Mouse (Mus musculus) cerebellum, postnatal 10 days (tissue): ENCODE results near the gene Xylt1.
A peak's percentile ranks its signal among the peaks of the same experiment; 100 is the strongest.

ENCODE experiments used
- DNase-seq, 2 experiments: peaks; one replicate each; pipeline ENCODE4 v3.0.0; 2021; ENCODE audit warnings: mixed read lengths in 2 of 2

Gene Xylt1

DNA sequence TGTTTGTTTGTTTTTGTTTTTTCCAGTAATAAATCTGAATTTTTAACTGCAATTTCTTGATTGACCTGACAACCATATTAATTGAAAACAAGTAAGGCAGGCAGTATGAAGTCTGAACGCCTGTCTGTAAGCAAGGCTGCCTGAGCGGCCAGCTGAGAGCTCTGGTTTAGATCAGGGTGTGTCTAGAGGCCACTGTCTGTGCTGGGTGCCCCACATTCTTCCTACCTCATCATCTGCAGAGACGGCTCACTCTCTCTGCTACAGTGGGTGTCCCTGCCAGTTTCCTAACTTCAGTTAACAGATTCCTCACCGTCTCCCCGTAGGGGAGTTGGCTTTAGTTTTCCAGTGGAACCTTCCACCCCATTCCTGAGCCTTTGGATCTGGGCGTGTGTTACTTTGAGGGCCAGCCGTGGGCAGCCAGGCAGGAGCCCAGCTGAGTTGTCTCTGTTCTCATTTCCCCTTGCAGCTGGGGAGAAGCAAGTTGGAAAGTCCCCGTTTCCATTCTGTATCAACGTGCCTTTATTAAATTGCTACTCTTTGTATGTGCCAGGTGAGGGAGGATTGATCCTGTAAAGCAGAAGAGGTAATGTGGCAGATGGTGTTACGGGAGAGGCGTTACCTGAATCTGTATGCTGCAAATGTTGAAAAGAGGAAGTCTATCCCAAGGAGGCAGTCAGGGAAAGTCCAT lies 187.0 kb downstream of the Xylt1 start:
- no peak for DNase-seq

DNA sequence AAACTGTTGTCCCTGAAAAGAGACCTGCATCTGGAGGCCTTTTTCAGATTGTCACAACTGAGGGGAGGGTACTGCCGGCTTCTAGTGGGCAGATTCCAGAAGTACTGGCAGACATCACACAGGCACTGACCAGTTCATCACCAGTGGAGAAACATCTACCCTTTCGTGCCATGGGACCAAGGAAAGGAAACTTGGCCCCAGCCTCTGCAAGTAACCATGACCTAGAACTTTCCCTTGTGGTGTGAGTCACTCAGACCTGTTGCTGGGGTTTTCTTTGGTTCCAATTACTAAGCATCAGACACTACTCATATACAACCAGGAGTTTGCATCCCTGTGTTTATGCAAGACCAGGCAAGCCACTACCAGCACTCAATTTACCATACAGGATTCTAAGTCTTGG lies 190.4 kb downstream of the Xylt1 start:
- no peak for DNase-seq

DNA sequence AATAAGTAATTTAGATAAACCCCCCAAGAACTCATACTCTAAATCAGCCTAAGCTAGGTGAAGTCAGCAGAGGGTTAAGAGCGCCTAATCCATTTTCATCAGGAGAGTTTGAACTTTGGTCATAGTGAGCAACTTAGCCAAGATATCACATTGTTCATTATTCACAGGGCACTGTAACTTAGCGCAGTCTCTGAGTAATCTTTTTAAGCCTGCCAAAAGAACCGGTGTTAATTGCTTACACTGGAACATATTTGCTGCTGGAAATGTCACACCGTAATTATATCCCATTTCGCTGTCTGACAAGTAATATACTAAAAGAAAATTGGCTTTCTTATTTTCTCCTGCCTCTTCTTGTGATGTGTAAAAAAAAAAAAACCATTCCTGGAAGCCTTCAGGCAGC lies 190.9 kb downstream of the Xylt1 start:
- DNase-seq = no peak

DNA sequence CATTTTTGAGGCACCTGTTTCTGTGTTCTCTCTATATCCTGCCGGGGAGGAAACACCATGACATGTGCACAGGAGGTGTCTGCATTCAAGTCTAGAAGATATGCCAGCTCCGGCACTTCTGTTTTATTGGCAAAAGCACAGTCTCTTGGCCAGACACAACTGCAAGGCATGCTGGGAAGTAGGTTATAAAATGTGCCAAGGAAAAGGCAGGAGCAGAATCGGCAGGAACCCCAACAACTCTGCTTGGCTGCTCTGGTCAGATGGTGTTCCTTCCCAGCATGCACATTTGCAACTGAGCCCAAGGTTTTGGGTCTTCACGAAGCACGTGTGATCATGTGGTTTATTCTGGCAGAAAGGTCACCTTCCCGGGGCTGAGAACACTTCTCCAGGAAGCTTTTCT lies 192.4 kb downstream of the Xylt1 start:
- DNase-seq = peak; percentile 80 to 85

DNA sequence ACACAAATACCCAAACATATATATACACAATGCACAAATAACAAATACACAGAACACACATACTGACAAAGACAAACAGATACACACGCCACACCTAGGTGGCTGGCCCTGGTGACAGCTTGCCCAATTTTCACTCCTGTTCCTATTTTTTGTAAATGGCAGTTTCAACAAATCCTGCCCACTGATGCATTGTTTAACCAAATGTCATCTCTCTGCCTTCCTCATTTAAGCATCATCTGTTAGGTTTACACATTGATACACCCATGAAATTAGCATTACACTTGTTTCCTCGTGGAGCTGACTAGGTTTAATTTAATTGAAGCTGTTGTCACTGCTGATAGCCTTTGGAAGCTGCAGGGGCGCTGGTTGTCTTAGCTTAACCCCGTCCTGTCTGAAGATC lies 194.6 kb downstream of the Xylt1 start:
- DNase-seq = no peak

- DNase-seq = no peak
These were observed 196.3 kb downstream of the Xylt1 start for GRCm38 (mm10) chr7:117577035-117577434.

- peak; percentile 45 to 57 for DNase-seq
These were observed 204.4 kb downstream of the Xylt1 start for GRCm38 (mm10) chr7:117585164-117585563.

- no peak for DNase-seq
These were observed 206.0 kb downstream of the Xylt1 start for GRCm38 (mm10) chr7:117586811-117587210.

- peak in 1 of 2 experiments; percentile 29 for DNase-seq
These were observed 206.6 kb downstream of the Xylt1 start for GRCm38 (mm10) chr7:117587234-117587929.

DNA sequence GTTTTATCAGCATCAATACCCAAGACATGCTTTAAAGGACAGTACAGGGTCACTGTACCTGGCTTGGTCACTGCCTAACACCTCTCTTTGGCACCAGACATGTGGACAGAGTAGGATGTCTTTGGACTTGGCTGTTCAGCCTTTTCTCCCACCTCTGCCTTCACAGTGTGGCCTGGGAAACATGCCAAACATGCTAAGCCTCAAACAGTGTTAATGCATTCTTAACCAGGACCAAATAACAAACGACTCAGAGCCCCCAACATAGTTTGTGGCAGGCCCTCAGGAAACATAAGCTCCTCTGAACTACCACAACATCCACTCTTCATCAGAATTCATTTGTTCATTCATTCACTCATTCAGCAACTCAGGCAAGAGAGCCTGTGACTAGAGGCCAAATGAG lies 207.6 kb downstream of the Xylt1 start:
- DNase-seq = peak; percentile 53 to 63

DNA sequence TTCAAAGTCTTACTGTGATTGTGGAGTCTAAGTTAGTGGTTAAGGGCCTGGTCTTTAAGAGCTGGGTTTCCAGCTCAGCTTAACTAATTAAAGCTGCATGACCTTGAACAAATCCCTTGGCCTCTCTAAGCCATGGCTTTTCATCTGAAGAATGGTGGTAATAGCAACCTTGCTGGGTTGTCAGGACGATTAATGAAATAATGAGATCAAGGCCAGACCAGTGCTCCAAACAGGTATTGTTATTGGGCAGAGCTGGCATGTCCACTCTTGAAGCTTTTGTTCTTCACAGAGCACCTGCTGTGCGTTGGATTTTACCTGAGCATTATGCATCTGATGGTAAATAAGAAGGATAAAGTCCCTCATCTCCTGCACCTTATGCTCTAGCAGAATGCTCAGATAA lies 208.6 kb downstream of the Xylt1 start:
- DNase-seq = no peak

- DNase-seq = no peak
These were observed 209.0 kb downstream of the Xylt1 start for GRCm38 (mm10) chr7:117589820-117590219.

DNA sequence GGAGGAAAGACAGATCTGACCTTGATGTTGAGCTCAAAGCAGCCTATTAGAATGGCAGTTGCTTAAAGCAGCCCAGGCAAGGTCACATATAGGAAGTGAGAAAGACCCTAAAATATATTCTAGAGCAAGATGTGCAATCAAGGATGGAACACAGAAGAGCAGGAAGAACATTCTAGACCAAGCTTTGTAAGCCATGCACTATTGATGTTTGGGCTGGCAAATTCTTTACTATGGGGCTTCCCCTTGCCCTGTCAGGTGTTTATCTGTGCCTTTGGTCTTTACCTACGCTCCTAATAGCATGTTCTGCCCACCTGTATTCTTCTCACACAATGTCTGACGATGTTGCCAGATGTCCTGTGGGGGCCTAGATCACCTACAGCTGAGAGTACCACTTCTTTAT lies 213.4 kb downstream of the Xylt1 start:
- DNase-seq = no peak

DNA sequence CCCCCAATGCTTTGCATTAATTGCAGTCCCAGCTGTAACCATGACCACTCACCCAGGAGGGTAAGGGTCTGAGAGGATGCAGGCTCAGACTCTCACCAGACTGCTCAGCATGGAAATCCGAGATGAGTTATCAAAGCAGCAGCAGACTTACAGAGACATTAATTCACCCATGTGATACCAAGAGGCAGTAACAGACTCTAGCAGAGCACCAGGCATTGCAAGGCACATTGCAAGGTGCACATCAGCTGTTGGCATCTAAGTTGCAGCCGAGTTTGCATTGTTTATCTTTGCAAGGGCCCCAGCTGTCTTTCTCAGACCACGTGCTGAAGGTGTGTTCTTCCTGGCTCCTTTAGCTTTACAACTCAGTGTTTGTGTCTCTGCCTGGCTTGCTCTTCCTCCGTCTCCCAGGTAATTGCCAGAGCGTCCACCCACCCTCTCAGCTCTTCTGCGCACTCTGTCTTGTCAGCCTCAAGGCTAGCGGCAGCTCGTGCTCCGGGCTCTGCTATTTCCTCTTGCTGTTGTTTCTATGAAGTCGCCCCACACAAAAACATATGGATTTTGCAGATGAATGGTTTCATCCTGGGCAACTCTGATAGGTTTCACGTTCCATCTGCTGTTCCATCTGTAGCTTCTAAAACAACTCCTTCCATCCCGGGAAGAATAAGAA lies 214.4 kb downstream of the Xylt1 start:
- DNase-seq = peak; percentile 31 to 43

DNA sequence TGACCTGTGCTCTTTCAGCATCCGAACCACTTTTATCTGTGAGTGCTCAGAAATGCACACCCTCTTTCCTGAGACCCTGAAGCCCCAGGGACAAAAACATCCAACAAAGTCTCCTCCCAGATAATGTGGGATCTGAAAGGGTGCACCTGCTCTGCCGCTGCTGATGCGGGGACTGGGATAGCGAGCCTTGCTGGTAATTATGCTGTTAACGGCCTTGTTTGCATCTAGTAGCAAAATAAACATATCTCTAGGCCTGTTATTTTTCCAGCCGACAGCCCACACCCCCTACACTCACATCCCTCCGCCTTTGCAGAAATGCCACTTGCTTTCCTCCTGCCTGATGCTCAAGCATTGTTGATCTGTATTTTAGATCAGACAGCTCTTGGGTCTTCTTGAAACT lies 219.7 kb downstream of the Xylt1 start:
- DNase-seq = no peak

GRCm38 (mm10) chr7:117610439-117610838 lies 229.7 kb downstream of the Xylt1 start:
- no peak for DNase-seq

DNA sequence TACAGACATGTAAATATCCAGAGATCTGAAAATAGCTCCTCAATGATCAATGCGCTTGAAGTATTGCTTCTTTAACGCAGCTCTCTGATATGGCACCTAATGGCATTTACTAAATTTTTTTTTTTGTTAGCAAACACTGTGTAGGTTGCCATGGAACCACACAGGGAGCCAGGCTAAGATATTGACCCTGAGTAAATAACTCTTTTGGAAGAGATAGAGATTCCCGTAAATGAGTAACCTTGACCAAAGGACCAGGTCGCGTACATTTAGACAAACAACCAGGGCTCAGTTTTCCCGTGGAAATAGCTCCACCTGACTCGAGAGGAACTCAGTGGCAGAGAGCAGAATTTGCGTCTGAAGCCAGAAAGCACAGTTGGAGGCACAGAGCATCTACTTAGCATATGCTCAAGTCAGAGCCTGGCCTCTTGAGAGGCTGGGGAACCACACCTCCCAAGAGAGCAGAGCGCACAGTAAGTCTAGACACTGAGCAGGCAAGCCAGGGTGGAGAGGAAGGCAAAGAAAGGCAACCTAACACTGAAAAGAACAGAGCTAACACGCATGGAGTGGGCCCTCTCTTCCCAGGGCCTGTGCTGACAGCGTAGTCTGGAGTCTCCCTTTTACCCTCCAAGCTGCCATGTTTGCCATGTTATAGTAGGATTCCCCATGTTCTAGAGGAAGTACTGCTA lies 232.2 kb downstream of the Xylt1 start:
- DNase-seq = no peak

DNA sequence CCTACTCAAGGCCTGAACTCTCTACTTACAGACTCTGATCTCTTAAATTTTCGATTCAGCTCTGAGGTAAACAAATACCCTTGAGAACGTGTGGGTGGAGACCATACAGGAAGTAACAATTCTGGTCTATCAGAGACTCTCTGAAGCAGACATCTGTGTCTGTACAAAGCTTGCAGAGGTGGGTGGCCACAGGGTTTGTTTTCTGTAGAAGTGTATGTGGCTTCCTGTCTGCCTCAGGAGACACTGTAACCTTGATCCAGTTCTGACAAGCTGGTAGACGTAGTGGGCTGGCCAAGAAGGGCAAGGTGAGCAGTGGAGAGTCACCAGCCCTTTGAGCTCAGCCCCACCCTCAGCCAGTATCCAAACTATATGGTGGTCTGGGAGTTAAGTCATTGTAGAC lies 233.0 kb downstream of the Xylt1 start:
- DNase-seq = no peak

- peak; percentile 70 to 71 for DNase-seq
These were observed 233.6 kb downstream of the Xylt1 start for GRCm38 (mm10) chr7:117614346-117614745.

DNA sequence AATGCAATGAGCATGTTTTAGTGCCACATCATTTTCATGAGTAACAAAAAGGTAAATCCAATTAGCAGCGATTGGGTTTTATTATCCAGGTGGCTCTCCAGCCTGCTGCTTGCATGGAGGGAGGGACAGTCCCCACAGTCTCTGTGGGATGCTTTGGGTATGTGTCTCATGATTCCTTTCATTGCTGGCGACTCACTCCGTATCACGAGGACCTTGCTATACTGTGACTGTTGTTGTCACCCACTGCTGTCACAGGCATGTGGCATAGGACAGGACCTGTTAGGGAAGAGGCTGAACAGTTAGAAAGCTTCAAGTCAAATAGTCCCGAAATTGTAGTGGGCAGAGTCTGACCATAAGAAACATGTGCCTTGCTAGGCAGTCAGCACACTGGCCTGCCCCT lies 234.1 kb downstream of the Xylt1 start:
- DNase-seq = no peak

DNA sequence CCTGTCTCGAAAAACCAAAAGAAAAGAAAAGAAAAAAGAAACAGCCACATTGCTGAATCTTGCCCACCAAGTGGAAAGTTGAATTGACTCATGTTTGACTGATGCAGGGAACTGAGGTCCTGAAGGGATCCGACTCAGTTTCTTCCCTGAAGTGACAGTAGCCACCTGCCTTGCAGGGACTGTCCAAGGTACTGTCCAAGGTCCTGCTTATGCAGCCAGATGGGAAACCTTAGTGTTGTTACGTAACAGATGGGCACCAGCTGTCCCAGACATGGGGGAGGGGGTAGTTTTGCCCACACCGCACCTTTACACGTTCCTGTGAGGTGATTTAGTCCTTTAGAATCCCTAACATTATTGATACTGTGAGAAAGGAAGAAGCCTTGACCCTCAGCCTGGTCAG lies 235.5 kb downstream of the Xylt1 start:
- DNase-seq = no peak

DNA sequence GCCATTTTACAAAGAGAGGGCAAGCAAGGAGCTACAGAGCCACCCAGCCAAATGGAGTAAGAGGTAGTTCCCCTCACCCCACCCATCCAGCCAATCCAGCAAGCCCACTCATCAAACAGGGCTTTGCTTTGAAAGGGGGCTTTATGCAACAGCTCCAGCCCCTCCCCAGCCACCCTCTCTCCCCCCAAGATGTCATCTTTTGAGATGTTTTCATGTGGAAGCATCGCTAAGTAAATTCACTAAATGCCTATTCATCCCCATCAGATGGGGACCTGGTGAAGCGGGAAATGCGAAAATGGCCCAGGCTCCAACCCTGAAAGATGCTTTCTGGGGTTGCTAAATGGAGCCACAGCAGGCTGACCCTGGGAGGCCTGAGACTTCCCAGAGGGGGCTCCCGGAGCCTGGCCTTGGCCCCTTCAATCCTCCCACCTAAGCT lies 238.0 kb downstream of the Xylt1 start:
- DNase-seq = no peak

DNA sequence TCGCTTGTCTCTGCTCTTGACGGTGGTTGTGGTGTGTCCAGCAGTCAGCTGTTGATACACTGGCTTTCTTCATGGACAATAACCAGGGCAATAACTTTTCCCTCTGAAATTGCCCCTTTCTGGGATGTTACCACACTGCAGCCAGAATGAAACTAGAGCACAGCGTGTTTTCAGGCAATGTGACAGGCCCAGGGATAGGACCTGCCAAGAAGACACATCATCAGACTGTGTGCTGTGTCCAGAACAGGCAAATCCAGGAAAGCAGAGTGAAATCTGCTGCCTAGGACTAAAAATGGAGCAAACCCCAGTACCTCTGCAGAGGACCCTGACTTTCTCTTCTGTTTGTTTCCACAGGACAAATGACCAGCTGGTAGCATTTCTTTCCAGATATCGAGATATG lies 240.8 kb downstream of the Xylt1 start:
- DNase-seq = peak; percentile 54 to 57
